Mouse (Mus musculus) liver, embryonic 13.5 days (tissue): ENCODE measurements around the gene Fam227a. TPM values are rescaled to one million over a fixed set of nuclear protein-coding genes. Genes with fewer than 3 reads are reported as not detected.

Experiments used
- ATAC-seq: fragments of 200-750 bp; cut with Nextera tagmentation; 2 replicates; pipeline ENCODE4 v1.8.0; 2017; ENCODE audit warnings: low read depth, mild to moderate bottlenecking, moderate number of reproducible peaks, moderate library complexity
- DNase-seq: peaks from one replicate; pipeline ENCODE4 v3.0.0; 2022
- H3K27ac ChIP-seq: fragments of 300-500 bp; sonication (generic); 2 replicates; pipeline ENCODE4 v1.5.1; 2015; ENCODE audit warnings: moderate library complexity, mild to moderate bottlenecking, inconsistent platforms
- H3K27me3 ChIP-seq: fragments of 300-500 bp; sonication (generic); 2 replicates; pipeline ENCODE4 v1.6.1; 2015; ENCODE audit warnings: mild to moderate bottlenecking, inconsistent platforms
- H3K36me3 ChIP-seq: fragments of 300-500 bp; sonication (generic); 2 replicates; pipeline ENCODE4 v1.6.1; 2015; ENCODE audit warnings: mild to moderate bottlenecking, inconsistent platforms
- H3K4me1 ChIP-seq: fragments of 300-500 bp; sonication (generic); replicated peaks from 2 replicates; pipeline ENCODE4 v1.6.1; 2015; ENCODE audit warnings: inconsistent platforms
- H3K4me2 ChIP-seq: fragments of 300-500 bp; sonication (generic); 2 replicates; pipeline ENCODE4 v1.6.1; 2015; ENCODE audit warnings: inconsistent platforms, mild to moderate bottlenecking, moderate library complexity
- H3K4me3 ChIP-seq: fragments of 300-500 bp; sonication (generic); replicated peaks from 2 replicates; pipeline ENCODE4 v1.5.1; 2015; ENCODE audit warnings: mild to moderate bottlenecking, inconsistent platforms
- H3K9ac ChIP-seq: fragments of 300-500 bp; sonication (generic); 2 replicates; pipeline ENCODE4 v1.6.1; 2015; ENCODE audit warnings: mild to moderate bottlenecking, inconsistent platforms
- H3K9me3 ChIP-seq: fragments of 300-500 bp; sonication (generic); replicated peaks from 2 replicates; pipeline ENCODE4 v1.6.1; 2016; ENCODE audit warnings: inconsistent platforms
- WGBS: fragments of 180-500 bp; shearing (Covaris S2); methylation state at CpG from one replicate; pipeline ENCODE4 v1.1.7; 2015; ENCODE audit not compliant: insufficient replicate concordance; 5-methylcytosine and 5-hydroxymethylcytosine counted together
- polyA plus RNA-seq: library from polyadenylated mRNA; unstranded; fragments of >200 nt; fragmentation: Nextera tagmentation; extraction: Ambion mirVana; gene quantifications from 2 replicates; pipeline ENCODE4 v1.2.1, GENCODE M21; 2015

The Fam227a gene
- 0.12 and 0.39 TPM in 2 replicates for polyA plus RNA-seq

DNA sequence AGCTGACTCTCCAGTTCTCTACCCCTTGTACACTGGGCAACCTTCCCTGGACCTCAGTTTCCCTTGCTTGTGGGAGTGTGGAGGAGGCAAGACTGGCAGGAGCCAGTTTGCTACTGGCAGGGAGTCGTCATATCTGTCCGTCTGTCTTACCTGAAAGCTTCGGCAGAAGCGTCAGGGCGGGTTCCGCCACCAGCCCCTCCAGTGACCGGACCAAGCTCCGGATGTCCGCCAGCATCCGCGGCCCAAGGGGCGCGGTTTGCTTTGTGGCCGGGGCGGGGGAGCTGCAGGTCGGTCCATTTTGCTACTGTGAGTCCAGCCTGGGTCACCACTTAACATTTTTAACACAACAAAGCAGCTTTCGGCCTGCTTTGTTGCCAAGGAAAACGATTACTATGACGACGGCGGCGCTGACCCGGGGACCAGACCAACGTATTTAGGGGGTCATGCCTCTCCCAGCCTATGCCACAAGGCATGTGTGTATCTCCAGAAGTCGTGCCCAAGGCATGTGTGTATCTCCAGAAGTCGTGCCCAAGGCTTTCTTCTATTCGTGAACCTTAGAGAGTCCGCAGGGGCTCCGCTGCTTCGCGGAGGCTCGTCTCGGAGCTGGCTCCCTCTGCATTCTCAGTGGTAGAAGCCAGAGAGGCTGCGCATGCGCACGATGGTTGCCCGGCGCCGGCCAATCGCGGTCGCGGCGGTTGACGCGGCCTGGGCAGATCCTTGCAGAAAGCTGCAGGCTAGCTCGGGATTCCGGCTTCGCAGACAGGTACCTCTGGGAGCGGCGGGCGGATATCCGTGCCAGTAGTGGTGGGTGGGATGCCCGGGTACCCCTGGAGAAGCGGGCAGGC, at the start of gene Fam227a, which contains the start of gene Cby1:
Gene Fam227a (minus strand): TSS at position 426 of the 845 bp plus-strand sequence.
Gene Cby1 (plus strand): TSS at position 669 of the 845 bp plus-strand sequence.
- H3K9ac ChIP-seq = peak within 1 kb of the TSS; percentile 84
- peak within 1 kb of the TSS; percentile 84 for H3K27ac ChIP-seq
- ATAC-seq (peak; percentile 84), DNase-seq (peak; percentile 93)
- under 1% methylated on average over 55 of the region's 55 CpGs for WGBS
- peak within 1 kb of the TSS; percentile 78 for H3K4me3 ChIP-seq
- H3K36me3 ChIP-seq = peaks cover 9% of the 10 kb centered on the region; the same call in 1 of the 2 replicates
- H3K4me2 ChIP-seq = peak within 1 kb of the TSS; percentile 85
- H3K9me3 ChIP-seq = no peaks in the 10 kb centered on the region
- no peaks in the 10 kb centered on the region for H3K27me3 ChIP-seq
- peaks cover 19% of the 10 kb centered on the region for H3K4me1 ChIP-seq

DNA sequence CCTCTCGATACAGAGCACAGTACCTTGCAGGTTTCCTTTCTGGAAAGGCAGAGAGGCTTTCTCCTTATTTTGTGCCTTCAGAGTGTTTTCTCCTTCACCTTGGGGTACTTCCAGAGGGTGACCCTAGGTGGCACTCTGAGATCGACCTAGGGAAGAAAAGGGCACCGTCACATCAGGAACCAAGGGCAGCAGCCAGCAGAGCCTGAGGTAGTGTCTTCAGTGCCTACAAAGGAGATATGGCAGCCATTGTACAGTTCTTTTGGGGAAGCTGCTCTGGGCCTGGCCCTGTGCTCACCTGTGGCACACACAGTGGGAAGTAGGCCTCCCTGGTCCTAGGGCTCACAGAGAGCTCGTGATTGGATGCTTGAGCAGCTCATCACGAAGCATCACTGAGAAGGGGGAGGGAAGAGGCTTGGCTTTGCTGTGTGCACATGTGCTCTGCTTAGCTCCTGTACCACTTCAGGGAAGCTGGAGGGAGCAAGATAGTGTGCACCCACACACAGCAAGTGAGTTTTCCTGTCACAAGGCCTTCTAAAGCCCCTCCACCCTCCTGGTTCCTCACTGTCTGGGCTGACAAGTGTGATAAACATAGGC, 49.6 kb upstream of the Fam227a start:
- H3K27ac ChIP-seq = no peak overlapping the region; the same call in 1 of the 2 replicates
- no peak for ATAC-seq
- WGBS = 82% methylated on average over 5 of the region's 5 CpGs

DNA sequence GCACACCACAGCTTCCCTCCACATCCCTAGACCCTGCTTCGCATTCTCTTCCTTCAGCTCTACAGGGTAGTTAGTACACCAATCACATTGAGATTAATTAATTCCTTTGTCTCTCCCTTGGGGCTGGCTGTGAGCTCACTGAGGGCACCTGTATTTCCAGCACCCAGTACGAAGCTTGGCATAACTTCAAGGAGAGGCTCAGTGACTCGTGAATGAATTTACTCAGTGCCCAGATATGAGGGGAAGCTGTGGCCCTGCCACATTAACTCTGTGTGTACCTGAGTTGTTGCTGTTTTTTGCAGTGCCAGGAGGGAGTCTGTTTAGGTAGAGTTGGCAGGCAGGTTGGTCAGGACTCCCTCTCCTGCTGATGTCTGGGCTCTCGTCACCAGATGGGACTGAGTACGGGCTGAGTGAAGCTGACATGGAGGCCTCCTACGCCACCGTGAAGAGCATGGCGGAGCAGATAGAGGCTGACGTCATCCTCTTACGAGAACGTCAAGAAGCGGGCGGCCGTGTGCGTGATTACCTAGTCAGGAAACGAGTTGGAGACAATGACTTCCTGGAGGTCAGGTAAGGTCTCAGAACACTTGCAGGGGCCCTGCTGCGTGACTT, 48.0 kb upstream of the Fam227a start:
- no peaks in the 10 kb centered on the region for H3K9me3 ChIP-seq
- no peak for DNase-seq
- H3K4me2 ChIP-seq = no peak overlapping the region
- peaks cover 59% of the 10 kb centered on the region for H3K36me3 ChIP-seq
- H3K27me3 ChIP-seq = no peaks in the 10 kb centered on the region
- no peak overlapping the region for H3K4me3 ChIP-seq
- H3K27ac ChIP-seq = no peak overlapping the region
- no peak for ATAC-seq
- no peaks in the 10 kb centered on the region for H3K4me1 ChIP-seq
- H3K9ac ChIP-seq = no peak overlapping the region
- WGBS = 84% methylated on average over 17 of the region's 17 CpGs

More for the DNA sequence above, 49.6 kb upstream of the Fam227a start:
- H3K9me3 ChIP-seq = no peaks in the 10 kb centered on the region
- no peak overlapping the region for H3K9ac ChIP-seq
- no peak overlapping the region for H3K4me3 ChIP-seq
- no peak for DNase-seq
- no peak overlapping the region for H3K4me2 ChIP-seq
- H3K27me3 ChIP-seq = no peaks in the 10 kb centered on the region
- peaks cover 75% of the 10 kb centered on the region for H3K36me3 ChIP-seq
- H3K4me1 ChIP-seq = peaks cover 3% of the 10 kb centered on the region

DNA sequence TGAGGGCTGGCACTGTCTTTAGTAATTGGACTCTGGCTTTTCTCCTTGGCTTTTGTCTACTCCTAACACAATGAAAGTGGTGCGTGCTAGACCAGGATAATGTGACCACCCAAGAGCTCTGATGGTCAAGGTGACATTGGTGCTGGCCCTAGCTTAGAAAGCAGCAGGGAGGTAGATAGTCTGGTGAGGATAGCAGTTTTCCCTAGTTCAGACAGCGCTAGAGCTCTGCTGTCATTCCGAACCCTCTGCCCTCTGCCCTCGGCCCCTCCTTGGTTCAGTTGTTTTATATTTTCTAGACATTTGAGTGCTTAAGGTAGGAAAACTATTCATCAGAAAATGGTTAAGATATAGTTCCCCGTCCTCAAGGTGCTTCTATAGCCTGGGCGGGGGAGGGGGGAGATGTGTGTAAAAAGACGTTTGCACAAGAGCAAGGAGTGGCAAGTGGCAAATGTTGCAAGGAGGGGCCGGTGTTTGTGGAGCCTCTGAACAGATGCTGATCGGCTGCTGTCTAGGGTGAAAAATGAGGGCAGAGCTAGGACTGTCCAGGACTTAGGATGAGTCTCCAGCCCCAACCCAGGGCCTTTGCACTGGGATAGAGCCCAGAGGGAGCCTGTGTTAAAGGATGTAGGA, 38.9 kb upstream of the Fam227a start:
- Histone ChIP-seq H3K27ac (peak overlapping the region; percentile 95; the same call in 1 of the 2 replicates), H3K4me1 (peaks cover 57% of the 10 kb centered on the region), H3K9me3 (no peaks in the 10 kb centered on the region), H3K9ac (0 out of 2 replicates have a peak overlapping the region, but pooled peaks have one; percentile 7), H3K27me3 (no peaks in the 10 kb centered on the region), H3K4me2 (no peak overlapping the region), H3K4me3 (no peak overlapping the region), H3K36me3 (peaks cover 39% of the 10 kb centered on the region)
- WGBS = 71% methylated on average over 9 of the region's 9 CpGs
- ATAC-seq (no peak), DNase-seq (no peak)

DNA sequence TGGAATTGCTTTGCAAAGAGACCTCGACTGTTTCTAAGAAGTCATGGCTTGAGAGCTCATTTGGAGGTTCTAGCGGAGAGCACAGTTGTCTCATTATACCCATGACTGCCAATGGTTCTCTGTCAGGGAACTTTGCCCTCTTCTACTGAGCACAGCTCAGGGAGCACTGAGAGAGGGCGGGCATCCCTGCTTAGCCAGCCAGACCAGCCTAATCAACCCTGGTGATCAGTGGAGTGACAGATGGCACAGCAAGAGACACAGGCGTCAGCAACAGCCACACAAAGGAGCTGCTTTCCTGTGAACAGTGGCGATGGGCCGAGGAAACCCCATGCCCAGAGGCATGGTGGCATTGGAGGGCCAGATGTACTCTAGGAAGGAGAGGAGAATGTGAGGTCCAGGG, 38.3 kb upstream of the Fam227a start:
- Histone ChIP-seq H3K27me3 (no peaks in the 10 kb centered on the region), H3K4me3 (no peak overlapping the region; the same call in 1 of the 2 replicates), H3K36me3 (peaks cover 39% of the 10 kb centered on the region), H3K9me3 (no peaks in the 10 kb centered on the region), H3K4me1 (peaks cover 64% of the 10 kb centered on the region), H3K9ac (peak overlapping the region; percentile 7; the same call in 1 of the 2 replicates), H3K4me2 (no peak overlapping the region), H3K27ac (peak overlapping the region; percentile 95)
- ATAC-seq = no peak
- WGBS = 69% methylated on average over 6 of the region's 6 CpGs
- DNase-seq = no peak

DNA sequence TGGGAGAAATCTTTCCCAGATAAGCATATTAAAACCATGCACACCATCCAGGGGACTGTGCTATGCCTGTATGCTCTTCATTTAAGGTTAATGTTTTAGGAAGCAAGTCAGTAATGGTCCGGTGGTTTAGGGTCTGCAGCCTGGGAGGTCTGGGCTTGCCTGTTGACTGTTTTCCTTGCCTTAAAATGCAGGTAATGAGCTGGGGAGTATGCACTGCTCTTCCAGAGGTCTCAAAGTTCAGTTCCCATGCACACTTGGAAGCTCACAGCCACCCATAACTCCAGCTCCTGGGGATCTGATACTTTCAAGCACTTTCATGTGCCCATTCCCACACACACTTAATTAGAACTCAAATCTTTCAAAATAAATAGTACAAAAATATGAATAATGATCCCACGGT, 37.8 kb upstream of the Fam227a start:
- H3K27ac ChIP-seq = peak overlapping the region; percentile 95
- 87% methylated on average over 2 of the region's 2 CpGs for WGBS
- H3K4me1 ChIP-seq = peaks cover 69% of the 10 kb centered on the region
- DNase-seq (no peak), ATAC-seq (no peak)
- H3K9me3 ChIP-seq = no peaks in the 10 kb centered on the region
- H3K9ac ChIP-seq = peak overlapping the region; percentile 7; the same call in 1 of the 2 replicates
- H3K27me3 ChIP-seq = no peaks in the 10 kb centered on the region
- 0 out of 2 replicates have a peak overlapping the region, but pooled peaks have one; percentile 7 for H3K4me3 ChIP-seq
- peak overlapping the region; percentile 97 for H3K4me2 ChIP-seq
- peaks cover 39% of the 10 kb centered on the region for H3K36me3 ChIP-seq

DNA sequence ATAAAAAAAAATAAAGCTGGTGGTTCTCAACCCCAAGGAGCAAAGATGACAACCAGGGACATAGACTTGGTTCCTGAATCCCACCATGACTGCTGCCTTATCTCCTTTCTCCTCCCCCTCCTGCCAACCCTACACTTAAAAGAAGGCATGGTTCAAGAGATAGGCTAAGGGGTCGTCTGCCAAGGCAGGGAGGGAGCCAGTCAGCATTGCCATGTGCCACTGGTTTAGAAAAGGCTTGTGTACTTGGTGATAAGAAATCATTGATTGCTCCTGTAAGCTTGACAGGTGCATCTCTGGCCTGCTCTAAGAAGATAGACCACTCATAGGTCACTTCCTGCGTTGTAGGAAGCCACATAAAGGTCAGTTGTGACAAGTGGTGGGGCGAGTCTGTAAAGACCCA, 36.8 kb upstream of the Fam227a start:
- Histone ChIP-seq H3K4me1 (peaks cover 72% of the 10 kb centered on the region), H3K36me3 (peaks cover 39% of the 10 kb centered on the region), H3K4me2 (peak overlapping the region; percentile 97), H3K9ac (peak overlapping the region; percentile 99), H3K27ac (peak overlapping the region; percentile 95), H3K4me3 (peak overlapping the region; percentile 95), H3K27me3 (no peaks in the 10 kb centered on the region), H3K9me3 (no peaks in the 10 kb centered on the region)
- peak; percentile 73 for DNase-seq
- 11% methylated on average over 3 of the region's 3 CpGs for WGBS
- peak; percentile 52 for ATAC-seq

DNA sequence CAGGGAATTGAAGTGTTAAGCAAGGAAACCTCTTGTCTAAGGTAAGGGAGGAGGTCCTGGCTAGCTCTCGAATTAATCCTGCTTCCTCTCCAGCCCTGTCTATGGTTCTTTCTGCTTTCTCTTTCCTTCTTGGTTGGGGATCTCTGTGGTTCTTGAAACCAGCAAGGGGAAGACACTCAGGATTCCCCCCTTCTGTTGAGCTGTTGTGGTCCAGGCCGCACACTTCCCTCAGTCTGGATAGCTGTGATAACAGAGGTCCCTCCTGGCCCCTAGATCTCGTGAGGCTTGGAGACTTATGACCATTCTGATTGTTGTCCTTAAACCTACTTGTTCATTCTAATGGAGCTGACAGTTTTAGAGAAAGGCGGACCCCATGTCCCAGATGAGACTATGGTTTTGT, 35.8 kb upstream of the Fam227a start:
- Histone ChIP-seq H3K36me3 (peaks cover 36% of the 10 kb centered on the region), H3K27me3 (no peaks in the 10 kb centered on the region), H3K9ac (peak overlapping the region; percentile 99), H3K4me1 (peaks cover 78% of the 10 kb centered on the region), H3K27ac (peak overlapping the region; percentile 95), H3K4me2 (peak overlapping the region; percentile 97), H3K4me3 (peak overlapping the region; percentile 95), H3K9me3 (no peaks in the 10 kb centered on the region)
- DNase-seq = peak; percentile 76
- 8% methylated on average over 4 of the region's 4 CpGs for WGBS
- peak; percentile 36 for ATAC-seq

DNA sequence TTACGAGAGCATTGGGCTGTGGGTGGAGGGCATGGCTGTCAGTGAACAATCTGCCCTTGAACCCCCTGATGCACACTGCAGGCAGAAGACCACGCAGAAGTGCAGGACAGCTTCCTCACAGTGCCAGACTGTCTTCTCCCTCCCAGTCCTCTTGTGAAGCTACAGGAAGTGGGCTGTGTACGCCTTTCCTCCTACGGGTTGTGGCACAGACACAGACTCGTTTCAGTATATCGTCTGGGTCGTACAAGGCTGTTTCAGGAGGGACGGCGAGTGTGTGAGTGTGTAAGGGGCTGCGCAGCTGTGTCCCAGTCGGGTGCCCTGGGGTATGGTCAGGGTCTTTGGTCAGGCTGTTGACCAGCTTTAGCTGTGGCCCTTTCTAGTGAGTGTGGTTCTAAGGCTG, 35.0 kb upstream of the Fam227a start:
- ATAC-seq = no peak
- 16% methylated on average over 11 of the region's 11 CpGs for WGBS
- Histone ChIP-seq H3K4me1 (peaks cover 84% of the 10 kb centered on the region), H3K9ac (peak overlapping the region; percentile 99), H3K27ac (peak overlapping the region; percentile 95), H3K9me3 (no peaks in the 10 kb centered on the region), H3K4me2 (peak overlapping the region; percentile 97), H3K4me3 (peak overlapping the region; percentile 95), H3K36me3 (peaks cover 30% of the 10 kb centered on the region), H3K27me3 (no peaks in the 10 kb centered on the region)
- DNase-seq = peak; percentile 45

DNA sequence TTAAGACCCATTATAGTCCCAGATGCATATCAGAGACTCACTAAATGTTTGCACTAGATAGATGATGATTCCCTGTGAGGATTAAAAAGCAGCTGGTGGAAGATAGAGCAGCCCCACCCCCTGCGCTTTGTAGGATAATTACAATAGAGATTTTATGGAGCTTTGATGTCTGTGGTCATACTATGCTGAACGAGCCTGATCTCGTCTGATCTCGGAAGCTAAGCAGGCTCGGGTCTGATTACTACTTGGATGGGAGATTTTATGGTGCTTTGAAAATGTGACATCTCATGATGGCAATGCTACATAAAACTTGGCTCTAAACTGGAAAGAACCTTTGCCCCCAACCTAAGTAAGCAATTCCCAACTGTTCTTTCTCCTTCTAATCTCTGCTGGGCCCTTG, 33.6 kb upstream of the Fam227a start:
- ATAC-seq = no peak
- peaks cover 20% of the 10 kb centered on the region for H3K36me3 ChIP-seq
- H3K9ac ChIP-seq = peak overlapping the region; percentile 99
- H3K4me1 ChIP-seq = peaks cover 79% of the 10 kb centered on the region
- peak overlapping the region; percentile 95 for H3K27ac ChIP-seq
- WGBS = 57% methylated on average over 5 of the region's 5 CpGs
- no peaks in the 10 kb centered on the region for H3K9me3 ChIP-seq
- no peak for DNase-seq
- H3K4me2 ChIP-seq = peak overlapping the region; percentile 97
- peak overlapping the region; percentile 95 for H3K4me3 ChIP-seq
- H3K27me3 ChIP-seq = no peaks in the 10 kb centered on the region
